11 mouse cellular contexts compared by ENCODE assay signal in genomic region chr11:61644576-61645326, GRCm38 (mm10). TPM values are rescaled to one million over a fixed set of nuclear protein-coding genes. Genes with fewer than 3 reads are reported as not detected.
A peak's percentile ranks its signal among the peaks of the same experiment; 100 is the strongest.
DNase-seq lines count a peak whose midpoint lies in the region; ATAC-seq and TF ChIP-seq lines count a peak whose summit lies in the region.
"Had no signal": no experiment of that assay in that cellular context is flagged by ENCODE, and none has a peak within 500 bp of the region (broad histone marks: within the 10 kb centered on the region; RNA-seq: fewer than 3 reads in every experiment).

No protein-coding gene starts in this region.

- ATAC-seq in stomach, embryonic 16.5 days (ENCODE audit: insufficient read depth, low FRiP score) = peak; percentile 81; the same call in 1 of the 2 replicates
- no peak for ATAC-seq in kidney, embryonic 15.5 days (replicated peaks; ENCODE audit: low FRiP score)

- no peaks in the 10 kb centered on the region for H3K9me3 ChIP-seq in stomach, embryonic 16.5 days (replicated peaks; ENCODE audit: control insufficient read depth, low read length)
- H3K9me3 ChIP-seq in kidney, embryonic 15.5 days (replicated peaks) = no peaks in the 10 kb centered on the region
- H3K9me3 ChIP-seq: liver, embryonic 13.5 days had no signal

- no peak for TF ChIP-seq POLR2A in spleen, adult 2 months (IDR thresholded peaks at IDR 0.05; ENCODE audit: low read depth, low read length)

- H3K27me3 ChIP-seq in spleen, adult 2 months (ENCODE audit: control insufficient read depth, insufficient read depth, low read length) = no peaks in the 10 kb centered on the region
- no peaks in the 10 kb centered on the region for H3K27me3 ChIP-seq in stomach, embryonic 16.5 days (ENCODE audit: control insufficient read depth, insufficient read depth, low read length)
- no peaks in the 10 kb centered on the region for H3K27me3 ChIP-seq in kidney, embryonic 15.5 days

- TF ChIP-seq CTCF in spleen, adult 2 months (IDR thresholded peaks at IDR 0.05; ENCODE audit: extremely low read depth, insufficient read depth, insufficient read length, insufficient replicate concordance) = no peak

- 54% methylated on average over 11 of the region's 11 CpGs for WGBS in spleen, adult 2 months
- 52% methylated on average over 11 of the region's 11 CpGs for WGBS in stomach, embryonic 16.5 days
- WGBS in kidney, embryonic 15.5 days = 67% methylated on average over 11 of the region's 11 CpGs

- H3K36me3 ChIP-seq in spleen, adult 2 months (ENCODE audit: control insufficient read depth, insufficient read depth, low read length) = no peaks in the 10 kb centered on the region
- no peaks in the 10 kb centered on the region for H3K36me3 ChIP-seq in stomach, embryonic 16.5 days (ENCODE audit: control insufficient read depth, insufficient read depth, low read length)
- no peaks in the 10 kb centered on the region for H3K36me3 ChIP-seq in kidney, embryonic 15.5 days
- H3K36me3 ChIP-seq: liver, embryonic 13.5 days had no signal

- H3K9ac ChIP-seq in stomach, embryonic 16.5 days (ENCODE audit: low read length) = no peak overlapping the region
- H3K9ac ChIP-seq in kidney, embryonic 15.5 days = no peak overlapping the region
- H3K9ac ChIP-seq: liver, embryonic 13.5 days had no signal

- peak overlapping the region; percentile 58 for H3K27ac ChIP-seq in spleen, adult 2 months (ENCODE audit: insufficient read depth, low read length)
- H3K27ac ChIP-seq in stomach, embryonic 16.5 days (ENCODE audit: low read length) = peak overlapping the region; percentile 62; the same call in 1 of the 2 replicates
- no peak overlapping the region for H3K27ac ChIP-seq in kidney, embryonic 15.5 days
- H3K27ac ChIP-seq: liver, embryonic 13.5 days had no signal

- 0 out of 2 replicates have a peak overlapping the region, but pooled peaks have one; percentile 11 for H3K4me2 ChIP-seq in stomach, embryonic 16.5 days (ENCODE audit: low read depth, low read length)
- no peak overlapping the region for H3K4me2 ChIP-seq in kidney, embryonic 15.5 days
- H3K4me2 ChIP-seq: liver, embryonic 13.5 days had no signal

- H3K4me3 ChIP-seq in spleen, adult 2 months (ENCODE audit: extremely low read depth, insufficient read depth, insufficient read length) = no peak overlapping the region
- H3K4me3 ChIP-seq in stomach, embryonic 16.5 days (replicated peaks; ENCODE audit: low read length) = no peak overlapping the region
- H3K4me3 ChIP-seq in kidney, embryonic 15.5 days (replicated peaks) = no peak overlapping the region
- H3K4me3 ChIP-seq: liver, embryonic 13.5 days had no signal

- DNase-seq in cerebellum, postnatal 10 days = peak; percentile 57 to 68
- DNase-seq in cerebellum, postnatal 25 days = no peak
- no peak for DNase-seq in spleen, adult 2 months (ENCODE audit: low read depth in 1 of 2, low spot score in 2 of 2)
- no peak for DNase-seq in spleen, postnatal 36 days (ENCODE audit: low spot score in 2 of 2)
- peak; percentile 37 to 49 for DNase-seq in layer of hippocampus, postnatal 25 days (ENCODE audit: extremely low spot score in 1 of 2, low spot score in 1 of 2)
- no peak for DNase-seq in spleen, adult 12 weeks (ENCODE audit: low spot score)
- DNase-seq: embryo, embryonic 11 days; liver, embryonic 13.5 days; thymus, postnatal 25 days had no signal

- H3K4me1 ChIP-seq in spleen, adult 2 months (ENCODE audit: control insufficient read depth, insufficient read depth, insufficient read length) = peaks cover 38% of the 10 kb centered on the region
- peaks cover 11% of the 10 kb centered on the region for H3K4me1 ChIP-seq in stomach, embryonic 16.5 days (ENCODE audit: control insufficient read depth, insufficient read depth, low read length)
- peaks cover 8% of the 10 kb centered on the region for H3K4me1 ChIP-seq in kidney, embryonic 15.5 days
- H3K4me1 ChIP-seq: liver, embryonic 13.5 days had no signal

RNA-seq across cellular contexts. Expression of gene Grap, which starts 8.3 kb away (rescaled TPM):
- 85.6 and 97.1 TPM in 2 replicates for polyA plus RNA-seq in spleen, adult 2 months (2012; rRNA removed)
- total RNA-seq in layer of hippocampus, postnatal 25 days (2021) = 1 to 10 TPM; 4.8 to 6.1 TPM
- 8.6 and 9.2 TPM in 2 replicates for polyA plus RNA-seq in stomach, embryonic 16.5 days (2015; fragmentation: Nextera tagmentation; extraction: Ambion mirVana)
- polyA plus RNA-seq in kidney, embryonic 15.5 days (2015; fragmentation: Nextera tagmentation; extraction: Ambion mirVana) = 12.9 and 13.0 TPM in 2 replicates

RNA-seq across cellular contexts. Expression of gene Fam83g, which starts 39.1 kb away (rescaled TPM):
- 1.3 and 2.0 TPM in 2 replicates for polyA plus RNA-seq in spleen, adult 2 months (2012; rRNA removed)
- total RNA-seq in layer of hippocampus, postnatal 25 days (2021) = not detected
- 6.1 and 6.6 TPM in 2 replicates for polyA plus RNA-seq in stomach, embryonic 16.5 days (2015; fragmentation: Nextera tagmentation; extraction: Ambion mirVana)
- 2.2 and 2.8 TPM in 2 replicates for polyA plus RNA-seq in kidney, embryonic 15.5 days (2015; fragmentation: Nextera tagmentation; extraction: Ambion mirVana)

Comparison
In these comparisons a context has a peak if more than half of its experiments do, and no peak if none do; other contexts are left out.
1. DNase-seq: peak in cerebellum, postnatal 10 days (2 of 2) and layer of hippocampus, postnatal 25 days (2 of 2); none in cerebellum, postnatal 25 days (0 of 2), spleen, adult 2 months (0 of 2), spleen, postnatal 36 days (0 of 2) and spleen, adult 12 weeks (single experiment).